Mouse (Mus musculus) spleen, adult 2 months (tissue): ENCODE results near the gene Pacs2.

Experiments used
- CTCF ChIP-seq: fragments of 200-500 bp; IDR thresholded peaks from 2 replicates; pipeline ENCODE4 v1.5.1; 2011; ENCODE audit warnings: mild to moderate bottlenecking, inconsistent platforms; ENCODE audit not compliant: insufficient read depth, insufficient read length, insufficient replicate concordance; ENCODE audit errors: extremely low read depth
- POLR2A ChIP-seq: fragments of 200-500 bp; IDR thresholded peaks from 2 replicates; pipeline ENCODE4 v1.6.1; 2011; ENCODE audit warnings: low read depth, low read length, inconsistent platforms

- no peak for TF ChIP-seq CTCF
- TF ChIP-seq POLR2A = no peak
Observed at GRCm38 (mm10) chr12:113014561-113015556, 551 bp downstream of the Pacs2 start.
